Mouse (Mus musculus) heart, postnatal 0 days (tissue): ENCODE data around the gene Zcchc3. TPM values are rescaled to one million over a fixed set of nuclear protein-coding genes. Genes with fewer than 3 reads are reported as not detected.

Experiments used
- ATAC-seq: fragments of 200-750 bp; cut with Nextera tagmentation; 2 replicates; pipeline ENCODE4 v1.8.0; 2017; ENCODE audit warnings: low read depth, moderate number of reproducible peaks, moderate library complexity; ENCODE audit not compliant: insufficient read depth
- DNase-seq: peaks from one replicate; pipeline ENCODE4 v3.0.0-alpha.2; 2016; ENCODE audit warnings: low spot score
- H3K27ac ChIP-seq: fragments of 300-500 bp; sonication (generic); 2 replicates; pipeline ENCODE4 v1.5.1; 2014; ENCODE audit warnings: low read depth, mild to moderate bottlenecking
- H3K27me3 ChIP-seq: fragments of 300-500 bp; sonication (generic); 2 replicates; pipeline ENCODE4 v1.6.1; 2014; ENCODE audit warnings: low read length, mixed read lengths; ENCODE audit not compliant: control insufficient read depth, insufficient read depth
- H3K36me3 ChIP-seq: fragments of 300-500 bp; sonication (generic); replicated peaks from 2 replicates; pipeline ENCODE4 v1.6.1; 2014; ENCODE audit warnings: low read length, mixed read lengths; ENCODE audit not compliant: control insufficient read depth, insufficient read depth
- H3K4me1 ChIP-seq: fragments of 300-500 bp; sonication (generic); 2 replicates; pipeline ENCODE4 v1.6.1; 2014; ENCODE audit warnings: antibody characterized with exemption; ENCODE audit not compliant: control insufficient read depth, insufficient read depth
- H3K4me2 ChIP-seq: fragments of 300-500 bp; sonication (generic); 2 replicates; pipeline ENCODE4 v1.6.1; 2014; ENCODE audit warnings: low read depth, mild to moderate bottlenecking, low read length, moderate library complexity
- H3K4me3 ChIP-seq: fragments of 300-500 bp; sonication (generic); 2 replicates; pipeline ENCODE4 v1.5.1; 2014; ENCODE audit warnings: low read depth, low read length
- H3K9ac ChIP-seq: fragments of 300-500 bp; sonication (generic); replicated peaks from 2 replicates; pipeline ENCODE4 v1.6.1; 2014; ENCODE audit warnings: low read depth, low read length, mixed read lengths
- H3K9me3 ChIP-seq: fragments of 300-500 bp; sonication (generic); replicated peaks from 2 replicates; pipeline ENCODE4 v1.6.1; 2016; ENCODE audit warnings: low read length; ENCODE audit not compliant: control insufficient read depth
- CTCF ChIP-seq: IDR thresholded peaks from 2 replicates; pipeline ENCODE4 v1.5.1; 2016; ENCODE audit warnings: antibody characterized with exemption, control low read depth, low read depth
- EP300 ChIP-seq: IDR thresholded peaks from 2 replicates; pipeline ENCODE4 v1.6.1; 2016; ENCODE audit warnings: antibody characterized with exemption, low read depth
- WGBS: fragments of 180-500 bp; shearing (Covaris S2); extraction: QIAGEN DNeasy Blood & Tissue Kit; methylation state at CpG from one replicate; pipeline ENCODE4 v1.1.7; 2014; 5-methylcytosine and 5-hydroxymethylcytosine counted together
- polyA plus RNA-seq: library from polyadenylated mRNA; unstranded; fragments of >200 nt; fragmentation: Nextera tagmentation; extraction: Ambion mirVana; gene quantifications from 2 replicates; pipeline ENCODE4 v1.2.1, GENCODE M21; 2015
- total RNA-seq: library from RNA; depleted of rRNA; stranded (reverse); fragments of >200 nt; gene quantifications from 2 replicates; pipeline ENCODE4 v1.2.3, GENCODE M21; 2014; ENCODE audit warnings: low replicate concordance; rRNA removed

Zcchc3 gene
- total and polyA plus RNA-seq, 2 experiments from 2014 or later = 20.6 to 27.2 TPM

DNA sequence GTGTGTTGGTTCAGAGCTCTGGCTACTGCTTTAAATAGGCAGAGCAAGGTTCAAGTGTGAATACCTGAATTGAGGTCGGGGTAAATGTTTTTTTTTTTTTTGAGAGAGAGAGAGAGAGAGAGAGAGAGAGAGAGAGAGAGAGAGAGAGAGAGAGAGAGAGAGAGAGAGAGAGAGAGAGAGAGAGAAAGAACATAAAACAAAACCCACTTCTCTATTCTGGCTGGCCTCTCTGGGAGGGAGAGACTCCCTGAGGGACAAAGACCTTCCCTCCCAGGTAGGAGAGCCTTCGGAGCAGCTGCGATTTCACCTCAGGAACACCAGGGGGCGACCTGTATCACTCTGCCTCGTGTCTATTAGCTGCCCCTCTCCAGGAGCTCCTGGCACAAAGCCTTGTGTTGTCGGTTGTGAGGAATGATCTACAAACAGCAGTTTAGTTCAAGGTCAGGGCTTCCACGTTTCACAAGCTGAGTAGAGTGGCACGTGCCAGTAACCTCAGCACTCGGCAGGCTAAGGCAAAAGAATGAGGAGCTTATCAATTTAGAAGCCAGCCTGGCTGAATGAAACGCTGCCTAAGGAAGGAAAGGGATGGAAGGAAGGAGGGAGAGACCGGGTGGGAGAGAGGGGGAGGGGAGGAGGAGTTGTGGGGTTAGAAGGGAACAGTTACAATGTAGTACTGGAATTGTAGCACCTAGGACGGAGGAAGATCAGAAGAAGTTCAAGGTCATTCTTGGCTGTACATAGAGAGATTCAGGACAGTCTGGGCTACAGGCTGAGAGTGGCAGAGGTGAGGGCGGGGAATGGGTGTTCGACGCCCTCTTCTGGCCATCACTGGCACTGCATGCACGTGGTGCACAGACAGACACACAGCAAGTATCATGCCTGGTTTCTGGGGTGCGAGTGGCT lies 51.3 kb downstream of the Zcchc3 start:
- no peak overlapping the region for H3K4me3 ChIP-seq
- no peaks in the 10 kb centered on the region for H3K36me3 ChIP-seq
- 6% methylated on average over 17 of the region's 17 CpGs for WGBS
- H3K27ac ChIP-seq = peak overlapping the region; percentile 80
- H3K27me3 ChIP-seq = no peaks in the 10 kb centered on the region
- ATAC-seq = peak; percentile 88
- peak overlapping the region; percentile 37 for H3K4me2 ChIP-seq
- peak; percentile 95 for DNase-seq
- H3K9ac ChIP-seq = no peak overlapping the region
- peak; percentile 86 for TF ChIP-seq CTCF
- TF ChIP-seq EP300 = no peak; the same call in 1 of the 2 replicates
- H3K9me3 ChIP-seq = no peaks in the 10 kb centered on the region
- peaks cover 15% of the 10 kb centered on the region for H3K4me1 ChIP-seq

Other genes starting within 250 kb of the Zcchc3 start
- 89.5 TPM in 2 replicates for gene Csnk2a1, start 188.2 kb downstream of the Zcchc3 start, total RNA-seq
- 74.4 and 80.7 TPM in 2 replicates for gene Csnk2a1, start 188.2 kb downstream of the Zcchc3 start, polyA plus RNA-seq
- gene Tbc1d20, start 121.2 kb downstream of the Zcchc3 start, total RNA-seq = 60.9 and 65.8 TPM in 2 replicates
- gene Tbc1d20, start 121.2 kb downstream of the Zcchc3 start, polyA plus RNA-seq = 22.8 and 23.7 TPM in 2 replicates
- 104 and 112 TPM in 2 replicates for gene Rbck1, start 82.4 kb downstream of the Zcchc3 start, total RNA-seq
- 52.0 and 54.4 TPM in 2 replicates for gene Rbck1, start 82.4 kb downstream of the Zcchc3 start, polyA plus RNA-seq
- 0.39 TPM in 1 of 2 replicates, not detected in the other for gene Trib3, start 71.0 kb downstream of the Zcchc3 start, total RNA-seq
- gene Trib3, start 71.0 kb downstream of the Zcchc3 start, polyA plus RNA-seq = 2.5 and 2.6 TPM in 2 replicates
- gene Nrsn2, start 38.4 kb downstream of the Zcchc3 start, total RNA-seq = not detected in 2 replicates
- gene Nrsn2, start 38.4 kb downstream of the Zcchc3 start, polyA plus RNA-seq = 0.12 and 0.33 TPM in 2 replicates
- gene Sox12, start 17.0 kb downstream of the Zcchc3 start, total RNA-seq = 19.9 and 30.0 TPM in 2 replicates
- 5.0 and 5.5 TPM in 2 replicates for gene Sox12, start 17.0 kb downstream of the Zcchc3 start, polyA plus RNA-seq
- gene 6820408C15Rik, start 560 bp upstream of the Zcchc3 start, total RNA-seq = 0.15 and 1.7 TPM in 2 replicates
- gene 6820408C15Rik, start 560 bp upstream of the Zcchc3 start, polyA plus RNA-seq = 5.4 and 5.6 TPM in 2 replicates
- not detected in 2 replicates for gene Defb23, start 49.6 kb upstream of the Zcchc3 start, total RNA-seq
- gene Defb23, start 49.6 kb upstream of the Zcchc3 start, polyA plus RNA-seq = not detected in 2 replicates
- not detected in 2 replicates for gene Defb20, start 62.0 kb upstream of the Zcchc3 start, total RNA-seq
- gene Defb20, start 62.0 kb upstream of the Zcchc3 start, polyA plus RNA-seq = not detected in 2 replicates
- gene Defb22, start 75.1 kb upstream of the Zcchc3 start, total RNA-seq = not detected in 2 replicates
- gene Defb22, start 75.1 kb upstream of the Zcchc3 start, polyA plus RNA-seq = not detected in 2 replicates
- not detected in 2 replicates for gene Defb26, start 96.7 kb upstream of the Zcchc3 start, total RNA-seq
- not detected in 2 replicates for gene Defb26, start 96.7 kb upstream of the Zcchc3 start, polyA plus RNA-seq
- not detected in 2 replicates for gene Defb28, start 103.2 kb upstream of the Zcchc3 start, total RNA-seq
- gene Defb28, start 103.2 kb upstream of the Zcchc3 start, polyA plus RNA-seq = not detected in 2 replicates
- not detected in 2 replicates for gene Defb29, start 125.1 kb upstream of the Zcchc3 start, total RNA-seq
- not detected in 2 replicates for gene Defb29, start 125.1 kb upstream of the Zcchc3 start, polyA plus RNA-seq
- not detected in 2 replicates for gene Gm17416, start 154.3 kb upstream of the Zcchc3 start, total RNA-seq
- gene Gm17416, start 154.3 kb upstream of the Zcchc3 start, polyA plus RNA-seq = not detected in 2 replicates
- not detected in 2 replicates for gene Defb21, start 157.7 kb upstream of the Zcchc3 start, total RNA-seq
- gene Defb21, start 157.7 kb upstream of the Zcchc3 start, polyA plus RNA-seq = not detected in 2 replicates
- gene Defb19, start 165.3 kb upstream of the Zcchc3 start, total RNA-seq = not detected in 2 replicates
- gene Defb19, start 165.3 kb upstream of the Zcchc3 start, polyA plus RNA-seq = 2.2 and 2.6 TPM in 2 replicates
- gene Defb45, start 184.4 kb upstream of the Zcchc3 start, total RNA-seq = not detected in 2 replicates
- gene Defb45, start 184.4 kb upstream of the Zcchc3 start, polyA plus RNA-seq = not detected in 2 replicates
- not detected in 2 replicates for gene Defb36, start 189.3 kb upstream of the Zcchc3 start, total RNA-seq
- gene Defb36, start 189.3 kb upstream of the Zcchc3 start, polyA plus RNA-seq = not detected in 2 replicates
- not detected in 2 replicates for gene Defb25, start 208.0 kb upstream of the Zcchc3 start, total RNA-seq
- 0.53 and 0.54 TPM in 2 replicates for gene Defb25, start 208.0 kb upstream of the Zcchc3 start, polyA plus RNA-seq
- gene Rem1, start 211.9 kb upstream of the Zcchc3 start, total RNA-seq = 4.8 and 12.5 TPM in 2 replicates
- gene Rem1, start 211.9 kb upstream of the Zcchc3 start, polyA plus RNA-seq = 10.2 TPM in 2 replicates